Mouse (Mus musculus) erythroblast, adult 5-6 weeks (primary cell): ENCODE results near the gene Pacs1. TPM values are rescaled to one million over a fixed set of nuclear protein-coding genes. Genes with fewer than 3 reads are reported as not detected.
"Not testable (repeated sequence)": the region's sequence is repeated elsewhere in the genome, so short reads cannot be mapped to it uniquely, and the experiment has no call there.

Experiments used
- ATAC-seq: replicated peaks from 2 replicates; pipeline ENCODE4 v1.8.0; 2016; ENCODE audit warnings: moderate number of reproducible peaks, mild to moderate bottlenecking, moderate TSS enrichment, inconsistent platforms; ENCODE audit not compliant: poor library complexity, low FRiP score, severe bottlenecking
- total RNA-seq, 2 experiments: library from RNA; stranded (forward) in 1 of 2; stranded (reverse) in 1 of 2; fragments of 150-400 nt in 1 of 2; fragments of 200-764, 138-1000 nt in 1 of 2; gene quantifications; 2 replicates each; pipeline versions ENCODE4 v1.2.3 to v1.2.4; 2015 to 2017; ENCODE audit warnings: low replicate concordance in 2 of 2

Gene Pacs1
- total RNA-seq, 2 experiments from 2014 or later: 5.3 to 8.1 TPM

GRCm38 (mm10) chr19:5107556-5108270 lies 165.2 kb downstream of the Pacs1 start:
- no peak for ATAC-seq

GRCm38 (mm10) chr19:5106731-5107191 lies 166.2 kb downstream of the Pacs1 start, which contains the start of gene Rab1b:
TSS of gene Rab1b (minus strand) at chr19:5107072.
- ATAC-seq: peak; percentile 93

GRCm38 (mm10) chr19:5106074-5106473 lies 166.8 kb downstream of the Pacs1 start:
- peak; percentile 23; the same call in 1 of the 2 replicates for ATAC-seq

- ATAC-seq: no peak
Measured at GRCm38 (mm10) chr19:5098363-5099143, 174.4 kb downstream of the Pacs1 start, which contains the start of gene Cnih2. TSS of gene Cnih2 (minus strand) at chr19:5098521.

- ATAC-seq: no peak
Measured at GRCm38 (mm10) chr19:5097521-5098362, 175.2 kb downstream of the Pacs1 start.

- ATAC-seq: no peak
Measured at GRCm38 (mm10) chr19:5095887-5096474, 176.9 kb downstream of the Pacs1 start.

GRCm38 (mm10) chr19:5094746-5095417 lies 178.0 kb downstream of the Pacs1 start:
- ATAC-seq: no peak

GRCm38 (mm10) chr19:5094243-5094632 lies 178.7 kb downstream of the Pacs1 start:
- peak; percentile 74 for ATAC-seq

- ATAC-seq: 0 out of 2 replicates have a peak, but pooled peaks have one; percentile 2
Measured at GRCm38 (mm10) chr19:5093481-5094242, 179.3 kb downstream of the Pacs1 start.

GRCm38 (mm10) chr19:5092083-5092482 lies 180.8 kb downstream of the Pacs1 start:
- ATAC-seq: no peak

GRCm38 (mm10) chr19:5089324-5089723 lies 183.6 kb downstream of the Pacs1 start:
- no peak for ATAC-seq

- ATAC-seq: peak; percentile 88
Measured at GRCm38 (mm10) chr19:5087884-5088728, 184.8 kb downstream of the Pacs1 start, which contains the start of gene Yif1a. TSS of gene Yif1a (plus strand) at chr19:5088538.

GRCm38 (mm10) chr19:5086533-5086932 lies 186.4 kb downstream of the Pacs1 start:
- not testable (repeated sequence) for ATAC-seq

- 0 out of 2 replicates have a peak, but pooled peaks have one; percentile 33 for ATAC-seq
Measured at GRCm38 (mm10) chr19:5085145-5085863, 187.6 kb downstream of the Pacs1 start, which contains the start of gene Tmem151a. TSS of gene Tmem151a (minus strand) at chr19:5085531.

- ATAC-seq: no peak
Measured at GRCm38 (mm10) chr19:5084834-5085144, 188.1 kb downstream of the Pacs1 start.

GRCm38 (mm10) chr19:5083961-5084833 lies 188.7 kb downstream of the Pacs1 start:
- ATAC-seq: no peak
